Comparison of ENCODE assay signal across 11 mouse cellular contexts in genomic region chr11:117283889-117284450, GRCm38 (mm10).
DNase-seq lines count a peak whose midpoint lies in the region; ATAC-seq and TF ChIP-seq lines count a peak whose summit lies in the region.
"Had no signal": no experiment of that assay in that cellular context is flagged by ENCODE, and none has a peak within 500 bp of the region (broad histone marks: within the 10 kb centered on the region; RNA-seq: fewer than 3 reads in every experiment).

No protein-coding gene starts in this region.

- no peaks in the 10 kb centered on the region for H3K9me3 ChIP-seq in forebrain, embryonic 10.5 days
- no peaks in the 10 kb centered on the region for H3K9me3 ChIP-seq in forebrain, embryonic 15.5 days
- H3K9me3 ChIP-seq in heart, embryonic 16.5 days (replicated peaks; ENCODE audit: control insufficient read depth, low read length): no peaks in the 10 kb centered on the region
- no peaks in the 10 kb centered on the region for H3K9me3 ChIP-seq in limb, embryonic 15.5 days

- H3K4me1 ChIP-seq in forebrain, embryonic 10.5 days: peaks cover 98% of the 10 kb centered on the region
- peaks cover 17% of the 10 kb centered on the region for H3K4me1 ChIP-seq in forebrain, embryonic 15.5 days
- peaks cover 28% of the 10 kb centered on the region for H3K4me1 ChIP-seq in heart, embryonic 16.5 days (ENCODE audit: control insufficient read depth, insufficient read depth, low read length)
- peaks cover 77% of the 10 kb centered on the region for H3K4me1 ChIP-seq in limb, embryonic 15.5 days

- H3K4me2 ChIP-seq in forebrain, embryonic 15.5 days (replicated peaks): no peak overlapping the region
- H3K4me2 ChIP-seq in heart, embryonic 16.5 days (ENCODE audit: low read depth, low read length): no peak overlapping the region
- no peak overlapping the region for H3K4me2 ChIP-seq in limb, embryonic 15.5 days

- DNase-seq in forebrain, embryonic 10.5 days (ENCODE audit: extremely low spot score, low spot score): no peak
- no peak for DNase-seq in layer of hippocampus, adult 2 months (ENCODE audit: low spot score in 2 of 2)
- no peak for DNase-seq in layer of hippocampus, postnatal 10 days (ENCODE audit: low spot score in 2 of 2)
- no peak for DNase-seq in embryo, embryonic 10 days (ENCODE audit: low spot score)
- DNase-seq in urinary bladder, postnatal 10 days (ENCODE audit: low spot score): no peak
- DNase-seq: adrenal gland, adult 8-10 months; cerebellum, adult 9-10 months had no signal

- no peaks in the 10 kb centered on the region for H3K27me3 ChIP-seq in forebrain, embryonic 10.5 days (ENCODE audit: poor library complexity, severe bottlenecking)
- H3K27me3 ChIP-seq in forebrain, embryonic 15.5 days: no peaks in the 10 kb centered on the region
- no peaks in the 10 kb centered on the region for H3K27me3 ChIP-seq in heart, embryonic 16.5 days (ENCODE audit: control insufficient read depth, insufficient read depth, low read length)
- H3K27me3 ChIP-seq in limb, embryonic 15.5 days: no peaks in the 10 kb centered on the region

- 63% methylated on average over 6 of the region's 6 CpGs for WGBS in forebrain, embryonic 10.5 days
- 67% methylated on average over 6 of the region's 6 CpGs for WGBS in forebrain, embryonic 15.5 days
- WGBS in heart, embryonic 16.5 days: 62% methylated on average over 6 of the region's 6 CpGs
- 52% methylated on average over 6 of the region's 6 CpGs for WGBS in limb, embryonic 15.5 days

- H3K9ac ChIP-seq in forebrain, embryonic 15.5 days (replicated peaks): no peak overlapping the region
- no peak overlapping the region for H3K9ac ChIP-seq in heart, embryonic 16.5 days (ENCODE audit: low read length)
- H3K9ac ChIP-seq in limb, embryonic 15.5 days: no peak overlapping the region

- no peak overlapping the region for H3K4me3 ChIP-seq in forebrain, embryonic 10.5 days
- H3K4me3 ChIP-seq in forebrain, embryonic 15.5 days: no peak overlapping the region
- H3K4me3 ChIP-seq in layer of hippocampus, adult 2 months: no peak overlapping the region
- H3K4me3 ChIP-seq in heart, embryonic 16.5 days (ENCODE audit: low read length): no peak overlapping the region
- H3K4me3 ChIP-seq in limb, embryonic 15.5 days: no peak overlapping the region
- H3K4me3 ChIP-seq: left cerebral cortex, adult 2 months had no signal

- peak overlapping the region; percentile 86 for H3K27ac ChIP-seq in forebrain, embryonic 10.5 days
- H3K27ac ChIP-seq in forebrain, embryonic 15.5 days (replicated peaks): no peak overlapping the region
- H3K27ac ChIP-seq in layer of hippocampus, adult 2 months: peak overlapping the region; percentile 57
- peak overlapping the region; percentile 50; the same call in 1 of the 2 replicates for H3K27ac ChIP-seq in heart, embryonic 16.5 days (ENCODE audit: low read length)
- H3K27ac ChIP-seq in limb, embryonic 15.5 days: peak overlapping the region; percentile 83
- H3K27ac ChIP-seq: left cerebral cortex, adult 2 months had no signal

- no peak for ATAC-seq in forebrain, embryonic 15.5 days (replicated peaks)
- ATAC-seq in heart, embryonic 16.5 days (replicated peaks; ENCODE audit: extremely low read depth, insufficient read depth, low FRiP score): no peak
- ATAC-seq in limb, embryonic 15.5 days (ENCODE audit: insufficient number of reproducible peaks, low FRiP score, low TSS enrichment, low read depth): no peak

- H3K36me3 ChIP-seq in forebrain, embryonic 10.5 days (replicated peaks): peaks cover 63% of the 10 kb centered on the region
- H3K36me3 ChIP-seq in forebrain, embryonic 15.5 days: no peaks in the 10 kb centered on the region
- no peaks in the 10 kb centered on the region for H3K36me3 ChIP-seq in heart, embryonic 16.5 days (ENCODE audit: control insufficient read depth, insufficient read depth)
- 0 out of 2 replicates have a peak, but pooled peaks cover 6% of the 10 kb centered on the region for H3K36me3 ChIP-seq in limb, embryonic 15.5 days

- no peak for TF ChIP-seq CTCF in layer of hippocampus, adult 2 months (conservative IDR thresholded peaks at IDR 0.05)
